Mouse (Mus musculus): ENCODE data around the gene Enthd1. TPM values are rescaled to one million over a fixed set of nuclear protein-coding genes. Genes with fewer than 3 reads are reported as not detected.

Enthd1 gene
- polyA plus RNA-seq (2015; fragmentation: Nextera tagmentation; extraction: Ambion mirVana) = not detected in 2 replicates

GRCm38 (mm10) chr15:80565106-80565665, at the start of gene Enthd1:
Gene Enthd1, minus strand, starts transcription at chr15:80565156.

DNA sequence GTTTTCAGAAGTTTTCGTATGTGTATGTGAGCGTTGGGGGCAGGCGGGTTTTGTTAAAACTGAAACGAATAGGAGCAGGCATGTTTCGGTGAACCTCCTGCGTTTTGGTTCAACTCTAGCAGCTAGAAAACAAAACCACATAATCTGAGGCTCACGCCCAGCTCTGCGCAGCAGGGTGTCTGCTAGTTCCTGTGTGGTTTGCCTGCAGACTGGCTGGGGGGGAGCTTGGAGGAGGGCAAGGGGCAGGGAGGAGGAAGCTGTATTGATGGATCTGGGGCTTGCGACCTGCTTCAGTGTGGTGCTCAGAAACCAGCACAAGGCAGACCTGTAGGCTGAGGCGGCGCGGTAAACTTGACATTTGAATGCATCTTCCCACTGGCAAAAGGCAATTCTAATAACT, 7.3 kb upstream of the Enthd1 start, which contains the start of gene Grap2:
TSS of gene Grap2 (plus strand) at position 304 of the 400 bp plus-strand sequence.

Other genes starting within 250 kb of the Enthd1 start
- gene Grap2, start 7.4 kb upstream of the Enthd1 start, polyA plus RNA-seq (2015; fragmentation: Nextera tagmentation; extraction: Ambion mirVana) = 0.12 and 0.88 TPM in 2 replicates
- gene Fam83f, start 106.7 kb upstream of the Enthd1 start, polyA plus RNA-seq (2015; fragmentation: Nextera tagmentation; extraction: Ambion mirVana) = 11.6 and 13.8 TPM in 2 replicates
- gene Tnrc6b, start 146.2 kb upstream of the Enthd1 start, polyA plus RNA-seq (2015; fragmentation: Nextera tagmentation; extraction: Ambion mirVana) = 9.8 TPM in 2 replicates

All from urinary bladder, postnatal 0 days (tissue).